Mouse (Mus musculus) heart, embryonic 13.5 days (tissue): ENCODE measurements around the gene Mgll. TPM values are rescaled to one million over a fixed set of nuclear protein-coding genes. Genes with fewer than 3 reads are reported as not detected.

Experiments
- ATAC-seq: fragments of 200-750 bp; cut with Nextera tagmentation; 2 replicates; pipeline ENCODE4 v1.8.0; 2017; ENCODE audit warnings: moderate TSS enrichment; ENCODE audit not compliant: insufficient number of reproducible peaks, low FRiP score, low TSS enrichment; ENCODE audit errors: extremely low read depth
- H3K27ac ChIP-seq: fragments of 300-500 bp; sonication (generic); replicated peaks from 2 replicates; pipeline ENCODE4 v1.5.1; 2015; ENCODE audit warnings: moderate library complexity, mild to moderate bottlenecking, inconsistent platforms
- H3K27me3 ChIP-seq: fragments of 300-500 bp; sonication (generic); replicated peaks from 2 replicates; pipeline ENCODE4 v1.6.1; 2015; ENCODE audit warnings: mild to moderate bottlenecking, inconsistent platforms
- H3K36me3 ChIP-seq: fragments of 300-500 bp; sonication (generic); 2 replicates; pipeline ENCODE4 v1.6.1; 2015; ENCODE audit warnings: mild to moderate bottlenecking, inconsistent platforms
- H3K4me1 ChIP-seq: fragments of 300-500 bp; sonication (generic); 2 replicates; pipeline ENCODE4 v1.6.1; 2015; ENCODE audit warnings: inconsistent platforms
- H3K4me2 ChIP-seq: fragments of 300-500 bp; sonication (generic); 2 replicates; pipeline ENCODE4 v1.6.1; 2015; ENCODE audit warnings: inconsistent platforms, mild to moderate bottlenecking, moderate library complexity
- H3K4me3 ChIP-seq: fragments of 300-500 bp; sonication (generic); 2 replicates; pipeline ENCODE4 v1.5.1; 2015; ENCODE audit warnings: moderate library complexity, mild to moderate bottlenecking, inconsistent platforms
- H3K9ac ChIP-seq: fragments of 300-500 bp; sonication (generic); 2 replicates; pipeline ENCODE4 v1.6.1; 2015; ENCODE audit warnings: inconsistent platforms, mild to moderate bottlenecking, moderate library complexity
- H3K9me3 ChIP-seq: fragments of 300-500 bp; sonication (generic); 2 replicates; pipeline ENCODE4 v1.6.1; 2016; ENCODE audit warnings: inconsistent platforms
- WGBS: fragments of 180-500 bp; shearing (Covaris S2); methylation state at CpG from one replicate; pipeline ENCODE4 v1.1.7; 2015; ENCODE audit warnings: mixed read lengths; 5-methylcytosine and 5-hydroxymethylcytosine counted together
- polyA plus RNA-seq: library from polyadenylated mRNA; unstranded; fragments of >200 nt; fragmentation: Nextera tagmentation; extraction: Ambion mirVana; gene quantifications from 2 replicates; pipeline ENCODE4 v1.2.1, GENCODE M21; 2015

Gene Mgll
- polyA plus RNA-seq, 1 experiment from 2014 or later = 13.8 TPM

DNA sequence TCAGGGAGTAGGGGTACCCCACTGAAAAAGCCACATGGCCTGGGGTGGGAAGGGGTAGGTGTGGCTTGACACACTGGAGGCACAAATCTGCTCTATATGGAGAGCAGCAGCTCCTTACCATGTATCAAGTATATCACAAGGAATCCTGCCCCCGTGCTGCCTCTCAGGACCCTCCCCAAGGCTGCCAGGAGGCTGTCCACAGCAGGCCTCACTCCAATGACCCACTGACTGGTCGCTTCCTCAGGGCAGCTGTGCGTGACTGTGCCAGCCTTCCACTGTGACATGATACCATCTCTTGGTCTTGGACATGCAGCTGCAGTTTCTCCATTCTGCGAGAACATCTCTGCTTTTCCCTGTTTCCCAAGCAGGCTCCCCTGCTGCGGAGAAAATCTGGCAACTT is 20.5 kb upstream of the Mgll start:
- Histone ChIP-seq H3K4me1 (peaks cover 8% of the 10 kb centered on the region; the same call in 1 of the 2 replicates), H3K4me2 (no peak overlapping the region), H3K27ac (no peak overlapping the region), H3K9ac (no peak overlapping the region), H3K9me3 (no peaks in the 10 kb centered on the region), H3K27me3 (no peaks in the 10 kb centered on the region; the same call in 1 of the 2 replicates), H3K36me3 (no peaks in the 10 kb centered on the region), H3K4me3 (no peak overlapping the region)
- ATAC-seq = no peak
- 79% methylated on average over 5 of the region's 5 CpGs for WGBS

DNA sequence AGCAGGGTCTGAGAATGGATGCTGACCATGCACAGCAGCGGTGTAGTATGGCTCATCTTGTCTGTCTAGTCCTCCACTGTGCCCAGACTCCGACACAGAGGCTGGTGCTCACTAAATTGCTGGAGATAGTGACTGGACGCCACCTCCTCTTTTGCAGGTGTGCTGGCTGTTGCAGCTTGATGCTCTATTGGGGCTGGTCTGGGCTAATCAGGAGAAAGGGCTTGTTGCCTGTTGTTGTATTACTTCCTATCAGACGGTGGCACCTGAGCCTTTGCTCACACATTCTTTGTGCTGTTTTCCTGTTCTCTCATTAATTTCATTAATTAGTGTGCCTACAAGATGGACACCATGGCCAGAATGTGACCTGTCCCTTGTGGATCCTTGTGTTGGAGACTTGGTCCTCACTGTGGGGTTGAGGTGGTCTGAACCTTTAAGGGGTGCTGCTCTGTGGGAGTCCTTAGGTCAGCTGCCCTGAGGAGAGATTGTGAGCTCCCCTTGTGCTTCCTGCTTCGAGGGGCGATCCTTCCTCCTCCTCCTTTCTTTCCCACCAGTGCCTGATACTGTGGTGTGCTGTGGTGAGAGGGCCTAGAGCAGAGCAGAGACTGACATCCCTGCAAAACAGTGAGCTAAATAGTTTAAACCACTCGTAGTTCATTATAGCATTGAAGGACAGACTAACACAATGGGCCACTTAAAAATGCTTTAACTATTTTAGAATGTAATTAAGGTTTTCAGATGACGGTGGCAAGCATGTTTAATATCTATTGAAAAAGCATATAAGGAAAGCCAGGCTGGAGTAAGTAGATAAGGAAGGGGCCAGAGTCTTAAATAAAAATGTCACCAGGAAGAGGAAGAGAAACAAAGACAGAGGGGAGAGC is 15.6 kb upstream of the Mgll start:
- H3K4me1 ChIP-seq = peaks cover 13% of the 10 kb centered on the region; the same call in 1 of the 2 replicates
- no peaks in the 10 kb centered on the region; the same call in 1 of the 2 replicates for H3K27me3 ChIP-seq
- 0 out of 2 replicates have a peak overlapping the region, but pooled peaks have one; percentile 15 for H3K27ac ChIP-seq
- no peaks in the 10 kb centered on the region for H3K9me3 ChIP-seq
- no peak overlapping the region for H3K4me2 ChIP-seq
- no peak overlapping the region for H3K9ac ChIP-seq
- ATAC-seq = no peak
- no peak overlapping the region for H3K4me3 ChIP-seq
- WGBS = 53% methylated on average over 8 of the region's 8 CpGs
- no peaks in the 10 kb centered on the region for H3K36me3 ChIP-seq

DNA sequence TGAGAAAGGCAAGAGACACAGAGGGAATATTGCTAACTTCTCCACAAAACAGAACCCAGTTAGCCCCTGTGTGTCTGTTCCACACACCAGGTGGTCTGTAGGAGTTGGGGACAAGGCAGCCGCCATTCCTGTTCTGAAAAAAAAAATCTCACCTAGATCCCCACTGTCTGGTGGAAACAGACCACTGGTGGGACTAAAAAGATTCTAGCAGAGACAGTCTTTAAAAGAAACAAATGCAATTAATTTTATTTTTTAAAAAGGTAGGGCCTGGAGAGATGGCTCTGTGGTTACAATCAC is 15.0 kb upstream of the Mgll start:
- 75% methylated on average over 1 of the region's 1 CpGs for WGBS
- Histone ChIP-seq H3K9me3 (no peaks in the 10 kb centered on the region), H3K27ac (0 out of 2 replicates have a peak overlapping the region, but pooled peaks have one; percentile 15), H3K9ac (no peak overlapping the region), H3K4me2 (no peak overlapping the region), H3K4me3 (no peak overlapping the region), H3K27me3 (no peaks in the 10 kb centered on the region; the same call in 1 of the 2 replicates), H3K4me1 (peaks cover 13% of the 10 kb centered on the region; the same call in 1 of the 2 replicates), H3K36me3 (no peaks in the 10 kb centered on the region)
- no peak for ATAC-seq

DNA sequence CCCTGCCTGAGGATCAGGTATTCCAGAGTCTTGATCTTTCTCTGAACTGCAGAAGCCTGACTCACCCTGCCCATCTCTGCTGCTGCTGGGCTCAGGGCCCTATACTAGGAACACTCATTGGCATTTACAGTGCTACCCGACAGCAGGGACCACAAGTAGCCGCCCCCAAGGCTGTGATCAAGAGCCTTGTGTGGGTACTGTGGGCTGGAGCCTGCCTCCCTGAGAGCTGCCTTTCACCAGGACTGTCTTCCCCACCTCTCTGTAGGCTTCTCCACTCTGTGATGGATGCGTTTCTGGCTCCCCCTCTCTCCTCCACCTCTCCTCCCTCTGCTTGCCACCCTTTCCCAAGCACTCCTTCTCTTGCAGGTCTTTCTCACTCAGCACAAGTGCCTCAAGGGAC is 12.9 kb upstream of the Mgll start:
- Histone ChIP-seq H3K4me2 (no peak overlapping the region), H3K9me3 (no peaks in the 10 kb centered on the region), H3K9ac (no peak overlapping the region), H3K36me3 (no peaks in the 10 kb centered on the region), H3K27ac (no peak overlapping the region), H3K27me3 (no peaks in the 10 kb centered on the region; the same call in 1 of the 2 replicates), H3K4me1 (peaks cover 9% of the 10 kb centered on the region; the same call in 1 of the 2 replicates), H3K4me3 (no peak overlapping the region)
- ATAC-seq = no peak
- 57% methylated on average over 3 of the region's 3 CpGs for WGBS

DNA sequence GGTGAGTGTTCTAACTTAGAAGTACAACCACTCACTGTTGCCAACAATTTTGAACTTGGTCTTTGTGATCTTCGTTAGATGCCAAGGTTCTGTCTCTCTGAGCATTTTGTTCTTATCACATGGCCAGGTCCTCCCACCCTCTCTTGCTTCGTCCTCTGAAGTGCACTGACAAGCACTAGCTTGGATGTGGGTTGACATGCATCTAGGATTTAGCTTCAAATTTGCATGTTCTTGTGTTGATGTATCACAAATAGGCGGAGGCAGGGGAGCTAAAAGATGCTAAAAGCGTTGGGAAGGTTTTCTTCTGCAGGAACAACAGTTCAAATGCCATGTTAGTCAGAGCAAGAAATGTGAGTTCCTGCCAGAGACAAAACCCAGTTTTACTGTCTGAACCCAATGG is 12.1 kb upstream of the Mgll start:
- H3K27me3 ChIP-seq = no peaks in the 10 kb centered on the region; the same call in 1 of the 2 replicates
- H3K4me1 ChIP-seq = 0 out of 2 replicates have a peak, but pooled peaks cover 7% of the 10 kb centered on the region
- H3K9ac ChIP-seq = no peak overlapping the region
- H3K27ac ChIP-seq = no peak overlapping the region
- whole genome bisulfite sequencing = 70% methylated on average over 4 of the region's 4 CpGs
- ATAC-seq = no peak
- no peaks in the 10 kb centered on the region for H3K36me3 ChIP-seq
- no peaks in the 10 kb centered on the region for H3K9me3 ChIP-seq
- H3K4me3 ChIP-seq = no peak overlapping the region
- H3K4me2 ChIP-seq = no peak overlapping the region

DNA sequence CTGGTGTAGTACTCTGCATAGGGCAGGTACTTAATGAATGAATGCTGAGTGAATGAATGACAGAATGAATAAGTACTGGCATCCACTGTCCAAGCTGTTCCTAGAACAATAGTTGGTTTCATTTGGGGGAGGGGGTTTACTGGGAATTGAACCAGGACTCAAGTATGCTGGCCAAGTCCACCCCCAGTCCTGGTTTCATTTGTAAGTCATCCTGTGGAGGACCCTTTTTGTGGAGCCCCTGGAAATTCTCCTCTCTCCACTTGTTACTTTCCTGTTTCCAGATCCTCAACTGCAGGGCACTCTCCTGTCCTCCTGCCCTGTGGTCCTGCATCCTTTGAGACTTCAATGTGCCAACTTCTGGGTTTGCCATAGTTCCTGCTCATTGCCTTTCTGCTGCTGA is 10.9 kb upstream of the Mgll start:
- Histone ChIP-seq H3K9me3 (no peaks in the 10 kb centered on the region), H3K4me2 (no peak overlapping the region), H3K4me3 (no peak overlapping the region), H3K27ac (no peak overlapping the region), H3K9ac (no peak overlapping the region), H3K36me3 (no peaks in the 10 kb centered on the region), H3K27me3 (no peaks in the 10 kb centered on the region), H3K4me1 (0 out of 2 replicates have a peak, but pooled peaks cover 7% of the 10 kb centered on the region)
- no peak for ATAC-seq

DNA sequence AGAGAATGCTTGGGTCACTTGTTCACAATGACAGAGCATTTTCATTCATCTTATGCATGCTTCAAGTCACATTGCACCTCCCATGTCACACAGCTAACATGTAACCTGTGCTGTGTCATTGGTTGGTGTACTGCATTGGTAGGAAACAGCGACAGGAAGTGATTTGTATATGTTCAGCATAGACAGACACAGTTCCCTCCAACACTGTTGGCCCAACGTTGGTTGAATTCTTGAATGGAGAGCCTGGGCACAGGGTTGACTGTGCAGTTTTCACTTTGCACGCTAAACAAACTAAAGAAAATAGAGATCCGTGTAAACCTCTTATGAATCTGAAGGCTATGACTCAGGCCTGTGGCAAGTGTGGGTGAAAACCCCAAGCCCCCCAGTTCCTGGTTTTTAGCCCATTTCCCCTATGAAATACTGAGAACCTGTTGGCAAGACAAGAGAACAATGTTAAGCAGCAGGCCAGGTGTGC is 10.0 kb upstream of the Mgll start:
- no peak overlapping the region for H3K4me2 ChIP-seq
- H3K27me3 ChIP-seq = no peaks in the 10 kb centered on the region
- H3K4me1 ChIP-seq = 0 out of 2 replicates have a peak, but pooled peaks cover under 1% of the 10 kb centered on the region
- no peaks in the 10 kb centered on the region for H3K9me3 ChIP-seq
- H3K9ac ChIP-seq = no peak overlapping the region
- H3K27ac ChIP-seq = no peak overlapping the region
- 78% methylated on average over 4 of the region's 4 CpGs for WGBS
- no peaks in the 10 kb centered on the region for H3K36me3 ChIP-seq
- ATAC-seq = no peak
- no peak overlapping the region for H3K4me3 ChIP-seq

DNA sequence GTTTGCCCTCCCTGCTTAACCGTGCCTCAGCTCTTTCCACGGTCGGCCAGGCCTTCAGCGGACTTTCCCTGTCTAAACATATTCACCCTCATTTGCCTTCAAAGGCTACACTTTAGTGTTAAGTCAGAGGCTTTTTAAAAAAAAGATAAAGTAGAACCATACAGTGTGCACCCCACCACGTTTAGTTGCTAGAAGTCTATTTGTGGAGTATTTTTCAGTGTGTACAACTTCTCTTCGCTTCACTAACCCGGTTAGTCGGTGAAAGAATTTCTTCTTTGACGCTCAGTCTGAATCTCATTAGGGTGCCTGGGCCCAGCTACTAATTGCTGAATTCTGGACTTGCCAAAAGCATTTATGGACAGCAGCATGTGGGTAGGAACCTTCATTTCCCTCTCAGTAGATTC is 8.8 kb upstream of the Mgll start:
- no peak overlapping the region for H3K27ac ChIP-seq

DNA sequence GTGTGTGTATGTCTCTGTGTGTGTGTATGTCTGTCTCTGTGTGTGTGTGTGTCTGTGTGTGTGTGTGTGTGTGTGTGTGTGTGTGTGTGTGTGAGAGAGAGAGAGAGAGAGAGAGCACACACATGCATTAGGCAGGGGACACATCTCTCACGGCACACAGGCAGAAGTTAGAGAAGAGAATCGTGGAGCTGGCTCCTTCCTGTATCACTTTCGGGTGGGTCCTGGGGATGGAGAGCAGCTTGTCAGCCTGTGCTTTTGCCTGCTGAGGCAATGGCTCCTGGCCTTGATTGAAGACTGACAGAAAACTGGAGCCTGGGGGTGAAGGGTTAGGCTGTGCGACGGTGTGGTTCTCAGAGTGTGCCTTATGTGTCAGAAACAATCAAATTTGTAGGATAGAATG is 8.2 kb upstream of the Mgll start:
- H3K9me3 ChIP-seq = no peaks in the 10 kb centered on the region
- H3K36me3 ChIP-seq = no peaks in the 10 kb centered on the region
- no peak overlapping the region for H3K9ac ChIP-seq
- no peaks in the 10 kb centered on the region for H3K27me3 ChIP-seq
- WGBS = 58% methylated on average over 5 of the region's 5 CpGs
- no peak overlapping the region for H3K4me2 ChIP-seq
- ATAC-seq = no peak
- 0 out of 2 replicates have a peak, but pooled peaks cover 3% of the 10 kb centered on the region for H3K4me1 ChIP-seq
- no peak overlapping the region for H3K27ac ChIP-seq
- no peak overlapping the region for H3K4me3 ChIP-seq

More for the DNA sequence above, 8.8 kb upstream of the Mgll start:
- H3K36me3 ChIP-seq = no peaks in the 10 kb centered on the region
- ATAC-seq = no peak
- no peak overlapping the region for H3K9ac ChIP-seq
- no peaks in the 10 kb centered on the region for H3K4me1 ChIP-seq
- no peaks in the 10 kb centered on the region for H3K27me3 ChIP-seq
- no peak overlapping the region for H3K4me3 ChIP-seq
- no peaks in the 10 kb centered on the region for H3K9me3 ChIP-seq
- 80% methylated on average over 9 of the region's 9 CpGs for WGBS
- H3K4me2 ChIP-seq = no peak overlapping the region

DNA sequence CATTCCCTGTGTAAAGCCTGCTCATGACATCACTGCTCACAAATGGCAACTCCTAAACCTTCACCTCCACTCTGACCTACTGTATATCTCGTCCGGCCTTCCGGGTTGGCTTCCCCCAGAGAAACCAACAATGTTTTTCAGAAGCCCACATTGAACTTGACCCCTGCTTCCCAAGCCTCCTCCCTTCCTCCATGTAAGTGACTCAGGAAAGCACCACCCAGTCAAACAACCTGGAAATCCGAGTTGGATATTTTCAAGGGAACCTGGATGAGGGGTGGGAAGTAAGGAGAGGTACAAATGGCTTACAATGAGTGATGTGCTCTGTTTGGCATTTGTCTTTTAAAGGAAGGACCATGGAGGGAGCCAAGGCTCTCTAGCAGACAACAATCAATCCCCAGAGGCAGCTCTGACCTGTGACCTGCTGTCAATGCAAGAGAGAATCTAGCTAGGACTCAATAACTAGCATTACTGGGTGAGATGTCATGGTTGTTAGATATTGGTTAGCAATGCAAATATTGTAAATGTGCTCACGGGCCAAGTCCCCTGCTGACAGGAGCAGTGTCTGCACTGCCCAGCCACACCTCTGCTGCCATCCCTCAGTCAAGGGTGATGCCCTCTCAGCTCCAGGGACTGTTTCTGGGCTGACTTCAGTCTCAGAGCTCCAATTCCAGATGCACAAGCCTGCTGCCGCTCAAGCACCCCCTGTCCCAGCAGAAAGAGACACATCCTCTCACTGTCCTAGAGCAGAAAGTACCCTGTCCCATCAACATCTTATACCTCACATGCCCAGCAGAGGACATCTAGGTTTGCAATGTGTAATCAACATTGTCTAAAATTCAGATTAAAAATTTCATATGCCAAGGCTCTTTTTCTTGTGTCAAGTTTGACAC is 6.8 kb upstream of the Mgll start:
- no peak overlapping the region for H3K4me3 ChIP-seq
- no peak overlapping the region for H3K9ac ChIP-seq
- H3K36me3 ChIP-seq = no peaks in the 10 kb centered on the region
- 0 out of 2 replicates have a peak, but pooled peaks cover 3% of the 10 kb centered on the region for H3K4me1 ChIP-seq
- H3K27ac ChIP-seq = no peak overlapping the region
- H3K27me3 ChIP-seq = no peaks in the 10 kb centered on the region
- no peak overlapping the region for H3K4me2 ChIP-seq
- 67% methylated on average over 6 of the region's 6 CpGs for WGBS
- ATAC-seq = no peak
- H3K9me3 ChIP-seq = no peaks in the 10 kb centered on the region

DNA sequence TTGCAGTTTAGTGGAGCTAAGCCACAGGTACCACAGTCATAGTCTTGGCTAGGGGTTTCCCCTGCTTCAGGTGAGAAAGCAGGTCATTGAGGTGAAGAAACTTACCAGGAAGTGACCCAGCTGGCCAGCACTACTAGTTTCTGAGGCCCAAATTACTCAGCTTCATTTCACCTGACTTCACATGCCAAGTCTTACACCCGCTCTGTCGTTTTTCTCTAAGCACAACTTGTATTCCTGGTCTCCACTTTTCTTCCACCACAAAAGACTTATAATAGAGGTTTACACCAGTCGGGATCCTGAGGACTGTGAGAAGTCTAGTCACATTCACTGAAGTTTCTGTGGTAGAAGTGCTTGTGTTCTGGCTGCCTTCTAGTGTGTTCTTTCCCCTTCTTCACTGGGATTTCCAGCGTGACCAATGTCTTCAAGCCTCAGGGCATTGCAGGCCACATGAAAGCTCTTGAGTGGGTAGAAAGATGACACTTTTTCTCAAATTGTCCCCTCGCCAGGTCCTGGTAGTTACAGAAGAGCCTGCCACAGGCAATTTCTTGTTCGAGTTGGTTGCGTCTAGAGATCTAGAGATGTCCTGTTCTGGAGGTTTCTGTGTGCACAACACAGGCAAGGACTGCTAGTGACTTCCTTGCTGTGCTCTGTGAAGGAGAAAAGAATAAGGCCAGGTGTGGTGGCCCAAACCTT is 6.0 kb upstream of the Mgll start:
- 0 out of 2 replicates have a peak, but pooled peaks cover 3% of the 10 kb centered on the region for H3K4me1 ChIP-seq
- H3K36me3 ChIP-seq = no peaks in the 10 kb centered on the region
- 78% methylated on average over 7 of the region's 7 CpGs for WGBS
- H3K9me3 ChIP-seq = no peaks in the 10 kb centered on the region
- no peak overlapping the region for H3K9ac ChIP-seq
- no peak overlapping the region for H3K4me3 ChIP-seq
- ATAC-seq = no peak
- no peaks in the 10 kb centered on the region for H3K27me3 ChIP-seq
- H3K4me2 ChIP-seq = no peak overlapping the region
- H3K27ac ChIP-seq = no peak overlapping the region
